Mouse (Mus musculus): Measurements from ENCODE around the gene Gm26920.

DNA sequence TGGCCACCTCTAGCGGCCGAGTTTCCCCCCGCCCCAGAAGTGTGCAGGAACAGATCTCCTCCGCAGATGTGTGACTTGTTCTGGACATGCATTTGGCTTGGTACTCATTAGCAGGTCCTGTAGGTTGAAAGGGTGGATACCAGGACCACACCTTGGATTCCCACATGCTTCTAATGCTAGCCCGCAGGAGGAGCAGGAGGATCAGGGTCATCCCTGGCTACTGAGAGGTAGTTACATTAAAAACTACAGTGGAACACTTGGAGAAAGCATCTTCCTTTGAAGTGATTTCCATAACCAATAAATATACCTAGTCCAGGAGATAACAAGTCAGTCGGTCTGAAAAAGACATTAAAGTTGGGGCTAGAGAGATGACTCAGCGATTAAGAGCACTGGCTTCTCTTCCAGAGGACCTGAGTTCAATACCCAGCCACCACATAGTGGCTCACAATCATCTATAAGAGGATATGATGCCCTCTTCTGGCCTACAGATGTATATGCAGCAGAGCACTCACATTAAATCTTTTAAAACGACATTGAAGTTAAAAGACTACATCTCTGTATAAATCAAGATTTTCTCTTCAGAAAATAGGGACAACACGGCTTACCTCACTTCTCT, 868 bp upstream of the Gm26920 start:
- no peak for TF ChIP-seq GATA1 (IDR thresholded peaks at IDR 0.05; ENCODE audit: borderline replicate concordance, low read length)
- TF ChIP-seq CTCF (IDR thresholded peaks at IDR 0.05; ENCODE audit: low read depth, low read length): no peak

Data from G1E (cell line).